Mouse (Mus musculus) neural tube, embryonic 13.5 days (tissue): ENCODE measurements around the gene Nod1. TPM values are rescaled to one million over a fixed set of nuclear protein-coding genes. Genes with fewer than 3 reads are reported as not detected.

Experiments used
- ATAC-seq: fragments of 200-750 bp; cut with Nextera tagmentation; 2 replicates; pipeline ENCODE4 v1.8.0; 2017; ENCODE audit warnings: low read depth, mild to moderate bottlenecking, moderate TSS enrichment, moderate library complexity
- H3K27ac ChIP-seq: fragments of 300-500 bp; sonication (generic); replicated peaks from 2 replicates; pipeline ENCODE4 v1.5.1; 2015; ENCODE audit warnings: moderate library complexity, mild to moderate bottlenecking, inconsistent platforms
- H3K27me3 ChIP-seq: fragments of 300-500 bp; sonication (generic); 2 replicates; pipeline ENCODE4 v1.6.1; 2015; ENCODE audit warnings: mild to moderate bottlenecking, inconsistent platforms
- H3K36me3 ChIP-seq: fragments of 300-500 bp; sonication (generic); 2 replicates; pipeline ENCODE4 v1.6.1; 2015; ENCODE audit warnings: mild to moderate bottlenecking, inconsistent platforms
- H3K4me1 ChIP-seq: fragments of 300-500 bp; sonication (generic); replicated peaks from 2 replicates; pipeline ENCODE4 v1.6.1; 2015; ENCODE audit warnings: inconsistent platforms
- H3K4me2 ChIP-seq: fragments of 300-500 bp; sonication (generic); 2 replicates; pipeline ENCODE4 v1.6.1; 2015; ENCODE audit warnings: inconsistent platforms, mild to moderate bottlenecking, moderate library complexity
- H3K4me3 ChIP-seq: fragments of 300-500 bp; sonication (generic); 2 replicates; pipeline ENCODE4 v1.5.1; 2015; ENCODE audit warnings: mild to moderate bottlenecking, inconsistent platforms
- H3K9ac ChIP-seq: fragments of 300-500 bp; sonication (generic); 2 replicates; pipeline ENCODE4 v1.6.1; 2015; ENCODE audit warnings: moderate library complexity, mild to moderate bottlenecking, inconsistent platforms
- H3K9me3 ChIP-seq: fragments of 300-500 bp; sonication (generic); 2 replicates; pipeline ENCODE4 v1.6.1; 2016; ENCODE audit warnings: inconsistent platforms
- WGBS: fragments of 180-500 bp; shearing (Covaris S2); methylation state at CpG from one replicate; pipeline ENCODE4 v1.1.7; 2015; 5-methylcytosine and 5-hydroxymethylcytosine counted together
- polyA plus RNA-seq: library from polyadenylated mRNA; unstranded; fragments of >200 nt; fragmentation: Nextera tagmentation; extraction: Ambion mirVana; gene quantifications from 2 replicates; pipeline ENCODE4 v1.2.1, GENCODE M21; 2015

The Nod1 gene
- polyA plus RNA-seq, 1 experiment from 2014 or later: 2.7 TPM

DNA sequence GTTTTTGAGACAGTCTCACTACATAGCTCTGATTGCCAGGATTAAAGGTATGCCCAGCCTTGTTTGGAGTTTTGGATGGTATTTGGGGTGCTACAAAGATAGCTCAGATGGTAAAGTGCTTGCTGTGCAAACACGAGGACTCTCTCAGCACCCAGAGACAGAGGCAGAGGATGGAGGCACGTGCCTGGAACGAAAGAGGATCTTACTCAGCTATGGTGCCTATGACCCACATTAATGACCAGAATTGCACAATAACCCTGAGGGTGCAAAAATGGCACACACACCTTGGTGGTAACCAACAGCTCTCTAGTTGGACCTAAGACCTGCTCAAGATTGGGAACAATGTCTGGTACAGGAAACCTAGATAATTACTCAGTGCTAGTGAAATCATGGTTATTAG is 19.9 kb downstream of the Nod1 start:
- Histone ChIP-seq H3K4me1 (peaks cover 12% of the 10 kb centered on the region; the same call in 1 of the 2 replicates), H3K9ac (no peak overlapping the region), H3K36me3 (no peaks in the 10 kb centered on the region), H3K27ac (no peak overlapping the region), H3K9me3 (no peaks in the 10 kb centered on the region; the same call in 1 of the 2 replicates), H3K27me3 (no peaks in the 10 kb centered on the region), H3K4me2 (no peak overlapping the region), H3K4me3 (no peak overlapping the region)
- WGBS: 89% methylated on average over 3 of the region's 3 CpGs
- no peak for ATAC-seq

DNA sequence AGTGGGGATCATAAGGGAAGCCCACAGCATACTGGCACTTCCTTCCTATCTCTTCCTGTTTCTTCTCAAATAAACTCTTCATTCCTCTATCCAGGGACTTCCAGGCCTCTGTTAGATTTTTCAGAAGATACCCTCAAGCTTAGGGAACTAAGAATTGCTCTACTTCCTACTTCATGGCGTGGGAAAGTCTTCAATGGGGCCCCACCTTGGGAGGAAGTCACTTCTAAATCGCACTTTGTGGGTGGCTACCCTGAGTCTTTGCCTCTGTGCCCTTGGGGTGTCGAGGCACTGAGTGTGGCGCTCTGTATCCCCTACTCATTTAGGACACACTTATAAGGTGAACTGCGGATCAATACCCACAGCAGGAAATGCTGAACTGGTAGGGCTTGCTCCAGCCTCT is 23.7 kb downstream of the Nod1 start:
- Histone ChIP-seq H3K4me3 (no peak overlapping the region), H3K27me3 (peaks cover 14% of the 10 kb centered on the region), H3K27ac (no peak overlapping the region), H3K4me1 (peaks cover 6% of the 10 kb centered on the region; the same call in 1 of the 2 replicates), H3K36me3 (no peaks in the 10 kb centered on the region), H3K9ac (no peak overlapping the region), H3K9me3 (no peaks in the 10 kb centered on the region; the same call in 1 of the 2 replicates), H3K4me2 (no peak overlapping the region)
- ATAC-seq: no peak
- 87% methylated on average over 5 of the region's 5 CpGs for WGBS

DNA sequence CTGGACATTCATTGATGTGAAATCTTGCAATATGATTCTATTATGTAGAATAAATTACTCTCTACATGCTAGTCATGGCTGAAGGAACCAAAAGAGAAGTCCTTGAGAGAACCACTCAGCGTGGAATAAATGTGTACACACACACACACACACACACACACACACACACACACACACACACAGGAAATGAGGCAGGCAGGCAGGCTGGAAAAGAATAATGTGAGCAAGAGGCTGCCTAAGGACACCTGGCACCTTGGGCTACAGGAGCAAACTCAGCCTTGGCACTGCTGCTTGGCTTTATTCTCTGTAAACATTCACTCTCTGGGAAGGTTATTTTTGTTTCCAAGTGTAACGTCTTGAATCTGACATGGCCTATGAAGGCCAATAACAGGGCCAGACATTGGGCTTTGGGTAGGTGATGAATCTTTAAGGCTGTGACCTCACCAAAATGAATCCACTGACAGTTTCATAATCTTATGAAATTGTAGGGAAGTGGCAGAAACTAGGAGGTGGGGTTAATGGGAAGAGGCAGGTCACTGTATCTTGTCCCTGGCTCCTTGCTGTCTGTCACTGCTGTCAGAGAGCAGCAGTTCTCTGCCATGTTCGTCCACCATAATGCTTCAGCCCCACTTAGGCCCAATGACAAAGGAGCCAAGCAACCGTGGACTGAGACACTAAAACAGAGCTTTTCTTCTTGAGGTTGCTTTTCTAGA is 26.0 kb downstream of the Nod1 start:
- Histone ChIP-seq H3K27ac (no peak overlapping the region), H3K9ac (no peak overlapping the region), H3K4me3 (no peak overlapping the region), H3K36me3 (no peaks in the 10 kb centered on the region), H3K9me3 (no peaks in the 10 kb centered on the region), H3K27me3 (peaks cover 26% of the 10 kb centered on the region), H3K4me1 (peaks cover 7% of the 10 kb centered on the region; the same call in 1 of the 2 replicates), H3K4me2 (no peak overlapping the region)
- ATAC-seq: no peak
- WGBS: 77% methylated on average over 4 of the region's 4 CpGs

DNA sequence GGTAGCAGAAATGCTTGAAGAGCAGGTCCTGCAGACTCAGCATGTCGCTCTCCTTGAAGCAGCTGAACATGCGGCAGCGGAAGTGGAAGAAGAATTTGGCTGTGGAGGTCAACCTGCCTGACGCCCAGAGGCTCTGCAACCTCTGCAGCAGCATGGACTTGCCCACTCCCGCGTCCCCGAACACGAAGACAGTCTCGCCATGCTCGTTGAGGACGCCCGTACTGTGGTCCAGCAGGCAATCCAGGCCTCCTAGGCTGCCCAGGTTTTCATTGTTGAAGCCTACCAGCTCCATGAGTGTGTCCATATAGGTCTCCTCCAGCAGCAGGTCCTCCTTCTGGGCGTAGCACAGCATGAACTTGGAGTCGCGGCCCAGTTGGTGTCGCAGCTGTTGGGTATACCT is 27.9 kb downstream of the Nod1 start:
- 85% methylated on average over 16 of the region's 16 CpGs for WGBS
- no peaks in the 10 kb centered on the region for H3K36me3 ChIP-seq

DNA sequence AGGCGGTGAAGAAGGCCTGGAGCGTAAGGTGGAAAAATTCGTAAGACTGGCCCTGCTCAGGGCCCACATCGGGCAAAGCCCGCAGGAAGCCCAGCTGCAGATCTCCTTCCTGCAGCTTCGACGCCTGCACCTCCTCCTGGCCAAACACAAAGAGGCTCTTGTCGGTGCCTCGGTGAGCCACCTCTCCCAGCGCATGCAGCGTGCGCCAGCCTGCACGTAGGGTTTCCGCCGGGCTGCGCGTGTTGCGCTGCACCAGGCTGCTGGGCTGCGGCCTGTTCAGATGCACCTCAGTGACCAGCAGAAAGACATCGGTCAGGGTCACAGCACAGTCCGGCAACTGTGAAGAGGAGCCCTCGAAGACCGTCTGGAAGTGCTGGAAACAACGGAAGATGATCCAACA is 28.7 kb downstream of the Nod1 start:
- Histone ChIP-seq H3K9me3 (no peaks in the 10 kb centered on the region), H3K27ac (no peak overlapping the region), H3K27me3 (peaks cover 26% of the 10 kb centered on the region), H3K4me2 (peak overlapping the region; percentile 17), H3K36me3 (no peaks in the 10 kb centered on the region), H3K4me3 (no peak overlapping the region), H3K9ac (no peak overlapping the region), H3K4me1 (peaks cover 17% of the 10 kb centered on the region; the same call in 1 of the 2 replicates)
- 48% methylated on average over 24 of the region's 24 CpGs for WGBS
- ATAC-seq: no peak

More for the DNA sequence above, 27.9 kb downstream of the Nod1 start:
- peak overlapping the region; percentile 17; the same call in 1 of the 2 replicates for H3K4me2 ChIP-seq
- H3K9ac ChIP-seq: no peak overlapping the region
- ATAC-seq: no peak
- peaks cover 26% of the 10 kb centered on the region for H3K27me3 ChIP-seq
- H3K9me3 ChIP-seq: no peaks in the 10 kb centered on the region
- no peak overlapping the region for H3K4me3 ChIP-seq
- H3K4me1 ChIP-seq: peaks cover 17% of the 10 kb centered on the region; the same call in 1 of the 2 replicates
- H3K27ac ChIP-seq: 0 out of 2 replicates have a peak overlapping the region, but pooled peaks have one; percentile 20

DNA sequence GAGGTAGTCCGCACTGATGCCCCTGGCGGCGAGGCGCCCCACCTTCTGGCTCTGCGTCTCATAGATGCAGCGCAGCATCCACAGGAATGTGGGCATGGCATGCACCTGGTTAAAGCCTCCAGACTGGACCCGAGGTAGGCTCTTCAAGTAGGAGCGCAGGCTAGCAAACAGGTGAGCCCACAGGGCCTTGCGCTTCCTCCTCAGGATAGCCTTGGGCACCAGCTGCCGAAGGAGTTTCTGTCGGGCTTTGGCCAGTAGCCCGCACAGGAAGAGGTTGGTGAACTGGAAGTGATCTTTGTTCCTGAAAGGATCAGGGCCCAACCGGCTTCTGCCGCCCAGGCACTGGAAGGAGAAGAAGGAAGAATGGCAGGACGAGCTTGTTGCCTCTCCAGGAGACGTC is 29.1 kb downstream of the Nod1 start:
- Histone ChIP-seq H3K36me3 (no peaks in the 10 kb centered on the region), H3K9me3 (no peaks in the 10 kb centered on the region), H3K9ac (no peak overlapping the region), H3K4me3 (no peak overlapping the region), H3K27ac (no peak overlapping the region), H3K27me3 (peaks cover 26% of the 10 kb centered on the region), H3K4me2 (no peak overlapping the region), H3K4me1 (peaks cover 17% of the 10 kb centered on the region; the same call in 1 of the 2 replicates)
- 69% methylated on average over 16 of the region's 16 CpGs for WGBS
- no peak for ATAC-seq

DNA sequence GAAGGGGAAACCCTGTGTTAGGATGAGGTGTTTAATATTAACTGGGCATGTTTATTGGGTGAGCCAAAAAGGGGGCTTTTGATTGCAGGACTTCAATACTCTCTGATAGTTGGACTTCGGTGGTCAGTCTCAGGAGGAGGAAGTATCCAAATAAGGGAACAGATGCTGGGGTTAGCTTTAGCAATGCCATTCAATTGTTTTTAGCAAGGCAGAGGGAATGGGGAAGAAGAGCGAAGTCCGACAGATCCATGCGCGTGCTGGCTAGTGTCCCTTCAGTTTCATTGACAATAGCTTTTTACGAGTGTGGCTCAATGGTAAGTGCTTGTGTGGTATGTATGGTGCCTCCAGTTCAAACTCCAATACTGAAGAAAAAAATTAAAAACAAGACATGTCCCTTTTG is 31.3 kb downstream of the Nod1 start:
- Histone ChIP-seq H3K9me3 (no peaks in the 10 kb centered on the region), H3K9ac (no peak overlapping the region), H3K4me2 (no peak overlapping the region), H3K4me3 (no peak overlapping the region), H3K4me1 (peaks cover 17% of the 10 kb centered on the region; the same call in 1 of the 2 replicates), H3K36me3 (no peaks in the 10 kb centered on the region), H3K27me3 (peaks cover 26% of the 10 kb centered on the region), H3K27ac (no peak overlapping the region)
- no peak for ATAC-seq
- WGBS: 94% methylated on average over 6 of the region's 6 CpGs

DNA sequence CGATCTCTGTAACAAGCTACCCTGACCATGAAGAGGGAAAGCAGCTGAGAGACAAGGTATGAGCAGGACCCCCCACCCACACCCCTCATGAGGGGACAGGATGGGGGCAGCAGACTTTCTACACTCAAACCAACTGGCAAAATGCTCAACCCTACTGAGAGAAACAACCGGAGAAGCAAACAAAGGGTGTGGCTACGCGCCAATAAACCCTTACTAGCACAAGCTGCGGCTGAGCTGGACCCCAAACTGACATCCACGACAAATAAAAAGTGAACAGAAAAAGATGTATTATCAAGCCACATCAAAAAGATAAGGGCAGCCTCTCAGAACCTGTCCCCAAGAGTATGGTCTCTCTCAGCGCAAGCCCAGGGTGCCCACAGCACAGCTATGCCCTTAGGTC is 32.3 kb downstream of the Nod1 start:
- no peak overlapping the region for H3K4me3 ChIP-seq
- H3K9ac ChIP-seq: no peak overlapping the region
- H3K4me2 ChIP-seq: no peak overlapping the region
- peaks cover 26% of the 10 kb centered on the region for H3K27me3 ChIP-seq
- H3K9me3 ChIP-seq: no peaks in the 10 kb centered on the region
- peaks cover 17% of the 10 kb centered on the region; the same call in 1 of the 2 replicates for H3K4me1 ChIP-seq
- WGBS: 67% methylated on average over 7 of the region's 7 CpGs
- no peak for ATAC-seq
- no peak overlapping the region for H3K27ac ChIP-seq
- no peaks in the 10 kb centered on the region for H3K36me3 ChIP-seq

DNA sequence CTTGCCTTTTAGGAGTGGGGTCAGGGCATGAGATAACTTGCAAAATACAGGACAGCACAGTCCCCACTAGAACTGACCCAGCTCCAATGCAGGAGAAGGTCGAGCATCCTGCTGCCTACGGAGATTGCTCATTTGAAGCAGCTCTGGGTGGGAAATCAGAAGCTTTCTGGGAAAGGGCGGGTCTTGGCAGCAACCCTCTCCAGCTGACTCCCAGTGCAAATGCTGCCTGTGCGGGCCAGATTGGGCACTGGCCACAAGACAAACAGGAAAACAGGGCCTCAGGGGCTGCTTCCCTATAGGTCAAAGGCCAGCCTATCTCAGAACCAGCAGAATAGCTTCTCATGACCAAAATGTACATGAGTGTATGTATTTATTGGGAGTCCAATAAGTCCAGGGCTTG is 32.8 kb downstream of the Nod1 start:
- no peak overlapping the region for H3K4me2 ChIP-seq
- no peaks in the 10 kb centered on the region for H3K9me3 ChIP-seq
- ATAC-seq: no peak
- no peak overlapping the region for H3K27ac ChIP-seq
- H3K36me3 ChIP-seq: no peaks in the 10 kb centered on the region
- H3K9ac ChIP-seq: no peak overlapping the region
- H3K4me3 ChIP-seq: no peak overlapping the region
- 81% methylated on average over 4 of the region's 4 CpGs for WGBS
- peaks cover 17% of the 10 kb centered on the region; the same call in 1 of the 2 replicates for H3K4me1 ChIP-seq
- H3K27me3 ChIP-seq: peaks cover 21% of the 10 kb centered on the region

DNA sequence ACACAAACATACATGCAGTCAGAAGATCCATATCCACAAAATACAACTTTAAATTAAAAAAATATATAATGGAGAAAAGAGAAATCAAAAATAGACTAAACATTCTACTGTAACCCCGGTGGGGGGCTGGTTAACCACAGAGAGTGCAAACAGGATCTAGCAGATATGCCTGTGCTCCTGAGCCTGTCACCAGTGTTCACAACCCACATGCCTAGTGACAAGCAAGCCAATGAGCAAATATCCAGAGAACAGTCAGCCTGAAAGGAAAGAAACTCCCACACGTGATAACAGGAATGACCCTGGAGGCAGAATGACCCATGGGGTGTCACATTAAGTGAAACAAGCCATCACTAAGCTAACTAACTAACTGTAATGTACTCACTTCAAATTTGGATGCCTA is 35.9 kb downstream of the Nod1 start:
- 75% methylated on average over 2 of the region's 2 CpGs for WGBS
- H3K9ac ChIP-seq: no peak overlapping the region
- peaks cover 10% of the 10 kb centered on the region; the same call in 1 of the 2 replicates for H3K4me1 ChIP-seq
- no peak overlapping the region for H3K4me3 ChIP-seq
- no peak overlapping the region for H3K27ac ChIP-seq
- no peak for ATAC-seq
- no peak overlapping the region for H3K4me2 ChIP-seq
- no peaks in the 10 kb centered on the region for H3K9me3 ChIP-seq
- H3K27me3 ChIP-seq: no peaks in the 10 kb centered on the region
- H3K36me3 ChIP-seq: no peaks in the 10 kb centered on the region

DNA sequence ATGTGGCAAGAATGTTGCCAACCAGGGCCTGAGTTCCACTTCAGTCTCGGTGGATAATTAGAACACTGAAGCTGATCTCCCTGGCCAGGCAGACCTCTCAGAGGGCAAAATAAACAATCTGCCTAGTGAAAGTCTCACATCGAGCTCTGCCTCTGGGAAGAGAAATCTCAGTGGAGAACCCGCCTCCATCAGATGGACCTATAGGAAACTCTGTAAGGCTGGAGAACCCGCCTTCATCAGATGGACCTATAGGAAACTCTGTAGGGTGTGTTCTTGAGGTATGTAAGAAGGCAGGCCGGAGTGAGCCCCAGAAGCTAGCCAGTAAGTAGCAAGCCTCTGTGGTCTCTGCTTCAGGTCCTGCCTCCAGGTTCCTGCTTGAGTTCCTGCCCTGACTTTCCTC is 37.5 kb downstream of the Nod1 start:
- H3K9ac ChIP-seq: no peak overlapping the region
- no peak overlapping the region for H3K4me2 ChIP-seq
- H3K27me3 ChIP-seq: no peaks in the 10 kb centered on the region
- H3K27ac ChIP-seq: no peak overlapping the region
- no peak overlapping the region for H3K4me3 ChIP-seq
- H3K4me1 ChIP-seq: peaks cover 1% of the 10 kb centered on the region; the same call in 1 of the 2 replicates
- no peaks in the 10 kb centered on the region for H3K9me3 ChIP-seq
- H3K36me3 ChIP-seq: no peaks in the 10 kb centered on the region
- no peak for ATAC-seq
- WGBS: 87% methylated on average over 5 of the region's 5 CpGs

DNA sequence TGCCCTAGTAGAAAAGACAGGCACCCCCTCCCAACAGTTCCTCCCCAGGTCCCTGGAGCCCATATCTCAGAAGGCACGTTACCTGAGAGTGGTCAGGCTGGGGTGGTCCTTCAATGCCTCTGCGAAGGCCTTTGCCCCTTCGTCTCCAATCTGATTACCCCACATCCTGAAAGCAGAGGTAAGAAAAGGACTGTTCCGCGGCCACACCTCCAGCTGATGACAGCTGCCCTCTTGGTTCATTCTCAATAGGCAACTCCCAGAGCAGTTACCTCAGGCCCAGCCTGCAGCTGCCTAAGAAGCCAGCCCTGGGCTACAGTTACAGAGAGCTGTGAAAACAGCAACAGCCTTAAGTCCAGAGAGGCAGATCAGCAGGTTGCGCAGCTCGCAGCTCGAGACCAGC is 38.1 kb downstream of the Nod1 start:
- H3K36me3 ChIP-seq: no peaks in the 10 kb centered on the region
- WGBS: 89% methylated on average over 8 of the region's 8 CpGs
- no peak overlapping the region for H3K4me2 ChIP-seq
- ATAC-seq: no peak
- no peak overlapping the region for H3K27ac ChIP-seq
- no peaks in the 10 kb centered on the region for H3K4me1 ChIP-seq
- no peak overlapping the region for H3K4me3 ChIP-seq
- no peaks in the 10 kb centered on the region for H3K27me3 ChIP-seq
- H3K9ac ChIP-seq: no peak overlapping the region
- H3K9me3 ChIP-seq: no peaks in the 10 kb centered on the region

DNA sequence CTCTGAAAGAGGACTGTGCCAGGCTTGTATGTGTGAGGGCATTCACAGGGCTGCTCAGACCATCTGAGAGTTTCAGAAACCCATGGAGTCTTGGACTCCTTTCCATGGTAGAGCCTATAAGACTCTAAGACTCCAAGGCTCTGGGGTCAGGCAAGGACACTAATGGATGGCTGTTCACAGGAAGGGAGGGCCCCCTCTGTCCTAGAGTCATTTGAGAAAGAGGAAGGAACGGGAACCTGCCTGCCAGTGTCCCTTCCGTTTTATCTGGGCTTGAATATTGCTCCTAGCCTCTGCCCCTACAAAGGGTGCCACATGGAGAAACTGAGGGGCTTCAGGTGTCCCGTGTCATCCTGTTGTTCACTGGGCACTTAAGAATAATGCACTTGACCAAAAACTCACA is 38.5 kb downstream of the Nod1 start:
- Histone ChIP-seq H3K4me2 (no peak overlapping the region), H3K4me3 (no peak overlapping the region), H3K27ac (no peak overlapping the region), H3K27me3 (no peaks in the 10 kb centered on the region), H3K36me3 (no peaks in the 10 kb centered on the region), H3K9me3 (no peaks in the 10 kb centered on the region), H3K9ac (no peak overlapping the region), H3K4me1 (no peaks in the 10 kb centered on the region)
- no peak for ATAC-seq
- 77% methylated on average over 3 of the region's 3 CpGs for WGBS
